ENCODE assay signal across 6 mouse cellular contexts in genomic region chr15:86221901-86222300, GRCm38 (mm10). TPM values are rescaled to one million over a fixed set of nuclear protein-coding genes. Genes with fewer than 3 reads are reported as not detected.
DNase-seq lines count a peak whose midpoint lies in the region; TF ChIP-seq lines count a peak whose summit lies in the region.
"Not testable (repeated sequence)": the region's sequence is repeated elsewhere in the genome, so short reads cannot be mapped to it uniquely, and the experiment has no call there.

No protein-coding gene starts in this region.

- not testable (repeated sequence) for TF ChIP-seq CTCF in layer of hippocampus, adult 2 months (conservative IDR thresholded peaks at IDR 0.05)

- DNase-seq in ES-CJ7 (ENCODE audit: low read depth, low spot score), result peak; percentile 41
- DNase-seq in R1 (ENCODE audit: low read depth, low spot score), result peak; percentile 47
- peak; percentile 38 for DNase-seq in ZHBTc4 (ENCODE audit: low read depth, low spot score)
- DNase-seq in heart, adult 11 months, result peak; percentile 94
- not testable (repeated sequence) for DNase-seq in layer of hippocampus, adult 2 months (ENCODE audit: low spot score in 2 of 2)

- not testable (repeated sequence) for H3K4me3 ChIP-seq in layer of hippocampus, adult 2 months; macrophage (ENCODE audit: inconsistent target)

- H3K27ac ChIP-seq in layer of hippocampus, adult 2 months, result peak overlapping the region; percentile 93
- peak overlapping the region; percentile 91 for H3K27ac ChIP-seq in macrophage

- WGBS in macrophage (ENCODE audit: missing documents), result 91% methylated on average over 4 of the region's 11 CpGs

- not testable (repeated sequence) for H3K36me3 ChIP-seq in macrophage (ENCODE audit: inconsistent target)

- peaks cover 81% of the 10 kb centered on the region for H3K79me2 ChIP-seq in macrophage (ENCODE audit: inconsistent target)

RNA-seq across cellular contexts. Expression of gene Tbc1d22a, which starts 7.6 kb away (rescaled TPM):
- 10 to 100 TPM; 33.2 to 34.7 TPM for total RNA-seq in layer of hippocampus, adult 2 months (2021)
- total RNA-seq in macrophage (2018; cell fraction: chromatin; rRNA removed), result 100 to 1,000 TPM in 22 of 26 experiments, 10 to 100 TPM in 4; 49.2 to 243 (median 149) TPM
- 10 to 100 TPM; 47.8 to 85.0 (median 62.8) TPM for total RNA-seq in macrophage (2018; cell fraction: cytosol; rRNA removed)
- total RNA-seq in macrophage (2018; cell fraction: nucleus; rRNA removed), result 100 to 1,000 TPM in 11 of 26 experiments, 10 to 100 TPM in 15; 41.2 to 234 (median 79.2) TPM
- 49.5 to 60.9 TPM (median 57.9 TPM) in 3 replicates for polyA plus RNA-seq in macrophage (2018)

RNA-seq across cellular contexts. Expression of gene Cerk, which starts 36.0 kb away (rescaled TPM):
- 10 to 100 TPM; 41.6 to 43.0 TPM for total RNA-seq in layer of hippocampus, adult 2 months (2021)
- total RNA-seq in macrophage (2018; cell fraction: chromatin; rRNA removed), result 100 to 1,000 TPM in 22 of 26 experiments, 10 to 100 TPM in 4; 29.9 to 512 (median 265) TPM
- total RNA-seq in macrophage (2018; cell fraction: cytosol; rRNA removed), result 100 to 1,000 TPM in 23 of 26 experiments, 10 to 100 TPM in 3; 62.0 to 216 (median 136) TPM
- total RNA-seq in macrophage (2018; cell fraction: nucleus; rRNA removed), result 100 to 1,000 TPM in 22 of 26 experiments, 10 to 100 TPM in 4; 50.0 to 412 (median 210) TPM
- polyA plus RNA-seq in macrophage (2018), result 118 to 148 TPM (median 141 TPM) in 3 replicates
